Mouse (Mus musculus) MEL (cell line): Measurements from ENCODE around the gene Ppfibp2. TPM values are rescaled to one million over a fixed set of nuclear protein-coding genes. Genes with fewer than 3 reads are reported as not detected.

Experiments
- DNase-seq: peaks from one replicate; pipeline ENCODE4 v3.0.0; 2011; ENCODE audit warnings: low read depth, low spot score
- H3K27ac ChIP-seq: 2 replicates; pipeline ENCODE4 v1.5.1; 2012; ENCODE audit warnings: low read depth, mild to moderate bottlenecking, control low read depth, low read length, moderate library complexity; ENCODE audit not compliant: control insufficient read depth
- H3K27me3 ChIP-seq, 2 experiments: fragments of 150-350 bp in 1 of 2; sonication (generic) in 1 of 2; 2 replicates each; pipeline ENCODE4 v1.6.1; 2012; ENCODE audit warnings: low read length in 2 of 2, mild to moderate bottlenecking in 2 of 2, improper control_type of control experiment in 1 of 2, moderate library complexity in 1 of 2; ENCODE audit not compliant: insufficient read depth in 2 of 2, control insufficient read depth in 1 of 2
- H3K36me3 ChIP-seq, 2 experiments: 2 replicates each; pipeline ENCODE4 v1.6.1; 2012 to 2014; ENCODE audit warnings: low read length in 2 of 2, improper control_type of control experiment in 1 of 2, inconsistent platforms in 1 of 2, mild to moderate bottlenecking in 1 of 2; ENCODE audit not compliant: insufficient read depth in 2 of 2, control insufficient read depth in 1 of 2
- H3K4me1 ChIP-seq, 2 experiments: fragments of 150-350 bp in 1 of 2; sonication (generic) in 1 of 2; 2 replicates each; pipeline ENCODE4 v1.6.1; 2012; ENCODE audit warnings: low read length in 2 of 2, improper control_type of control experiment in 1 of 2, mild to moderate bottlenecking in 1 of 2; ENCODE audit not compliant: insufficient read depth in 2 of 2, control insufficient read depth in 1 of 2
- H3K4me3 ChIP-seq, 2 experiments: fragments of 150-350 bp in 1 of 2; sonication (generic) in 1 of 2; 2 replicates each; pipeline ENCODE4 v1.5.1; 2012; ENCODE audit warnings: low read depth in 2 of 2, low read length in 2 of 2, mild to moderate bottlenecking in 2 of 2, moderate library complexity in 2 of 2, control low read depth in 1 of 2, improper control_type of control experiment in 1 of 2; ENCODE audit not compliant: control insufficient read depth in 1 of 2, insufficient read depth in 1 of 2
- H3K79me2 ChIP-seq: 2 replicates; pipeline ENCODE4 v1.6.1; 2012; ENCODE audit warnings: mild to moderate bottlenecking, low read length, moderate library complexity; ENCODE audit not compliant: control insufficient read depth, poor library complexity, insufficient read depth
- H3K9ac ChIP-seq: 2 replicates; pipeline ENCODE4 v1.6.1; 2012; ENCODE audit warnings: low read depth, mild to moderate bottlenecking, control low read depth, low read length, moderate library complexity; ENCODE audit not compliant: control insufficient read depth, poor library complexity, severe bottlenecking
- H3K9me3 ChIP-seq: fragments of 150-350 bp; sonication (generic); replicated peaks from 2 replicates; pipeline ENCODE4 v1.6.1; 2012; ENCODE audit warnings: mild to moderate bottlenecking, low read length, improper control_type of control experiment, moderate library complexity; ENCODE audit not compliant: insufficient read depth
- BHLHE40 ChIP-seq: IDR thresholded peaks from 2 replicates; pipeline ENCODE4 v1.6.1; 2012; ENCODE audit warnings: low read depth, mild to moderate bottlenecking, inconsistent platforms, low read length, improper control_type of control experiment, borderline replicate concordance
- EP300 ChIP-seq, 2 experiments: IDR thresholded peaks; 2 replicates each; pipeline ENCODE4 v1.6.1; 2011; ENCODE audit warnings: improper control_type of control experiment in 2 of 2, low read length in 2 of 2, low read depth in 1 of 2, mild to moderate bottlenecking in 1 of 2
- ETS1 ChIP-seq: IDR thresholded peaks from 2 replicates; pipeline ENCODE4 v1.6.1; 2012; ENCODE audit warnings: low read depth, mild to moderate bottlenecking, inconsistent platforms, low read length, improper control_type of control experiment, moderate library complexity
- GABPA ChIP-seq: IDR thresholded peaks from 2 replicates; pipeline ENCODE4 v1.6.1; 2012; ENCODE audit warnings: low read depth, mild to moderate bottlenecking, inconsistent platforms, low read length, improper control_type of control experiment, moderate library complexity
- GATA1 ChIP-seq: IDR thresholded peaks from 2 replicates; pipeline ENCODE4 v1.6.1; 2011; ENCODE audit warnings: low read depth, low read length, improper control_type of control experiment
- HCFC1 ChIP-seq: IDR thresholded peaks from 2 replicates; pipeline ENCODE4 v1.6.1; 2012; ENCODE audit warnings: low read depth, mild to moderate bottlenecking, inconsistent platforms, low read length, improper control_type of control experiment, moderate library complexity
- JUND ChIP-seq: IDR thresholded peaks from 2 replicates; pipeline ENCODE4 v1.6.1; 2011; ENCODE audit warnings: low read depth, mild to moderate bottlenecking, improper control_type of control experiment, low read length
- MAFK ChIP-seq: IDR thresholded peaks from 2 replicates; pipeline ENCODE4 v1.6.1; 2011; ENCODE audit warnings: low read depth, mild to moderate bottlenecking, low read length, improper control_type of control experiment, borderline replicate concordance
- MAZ ChIP-seq: IDR thresholded peaks from 2 replicates; pipeline ENCODE4 v1.6.1; 2012; ENCODE audit warnings: low read depth, mild to moderate bottlenecking, inconsistent platforms, low read length, improper control_type of control experiment
- MYB ChIP-seq: IDR thresholded peaks from 2 replicates; pipeline ENCODE4 v1.6.1; 2011; ENCODE audit warnings: mild to moderate bottlenecking, low read depth, low read length, improper control_type of control experiment
- MYC ChIP-seq: IDR thresholded peaks from 2 replicates; pipeline ENCODE4 v1.6.1; 2011; ENCODE audit warnings: low read depth, mild to moderate bottlenecking, low read length, improper control_type of control experiment, moderate library complexity
- NRF1 ChIP-seq: IDR thresholded peaks from 2 replicates; pipeline ENCODE4 v1.6.1; 2014; ENCODE audit warnings: low read depth, mild to moderate bottlenecking, inconsistent platforms, low read length, improper control_type of control experiment, moderate library complexity; ENCODE audit not compliant: poor library complexity, insufficient read depth, severe bottlenecking
- POLR2A ChIP-seq, 2 experiments: IDR thresholded peaks; 2 replicates each; pipeline ENCODE4 v1.6.1; 2011 to 2012; ENCODE audit warnings: low read length in 2 of 2, mild to moderate bottlenecking in 2 of 2, control low read depth in 1 of 2, improper control_type of control experiment in 1 of 2, low read depth in 1 of 2, moderate library complexity in 1 of 2; ENCODE audit not compliant: control insufficient read depth in 1 of 2, insufficient read depth in 1 of 2, poor library complexity in 1 of 2
- POLR2AphosphoS2 ChIP-seq: IDR thresholded peaks from 2 replicates; pipeline ENCODE4 v1.6.1; 2011; ENCODE audit warnings: low read length, improper control_type of control experiment
- POLR2AphosphoS5 ChIP-seq: IDR thresholded peaks from 2 replicates; pipeline ENCODE4 v1.6.1; 2012; ENCODE audit warnings: low read depth, borderline replicate concordance, mild to moderate bottlenecking, inconsistent platforms, low read length, moderate library complexity, mixed read lengths
- SIN3A ChIP-seq: IDR thresholded peaks from 2 replicates; pipeline ENCODE4 v1.6.1; 2012; ENCODE audit warnings: low read length, improper control_type of control experiment, inconsistent platforms
- TCF12 ChIP-seq: IDR thresholded peaks from 2 replicates; pipeline ENCODE4 v1.6.1; 2014; ENCODE audit warnings: low read depth, mild to moderate bottlenecking, inconsistent platforms, low read length, improper control_type of control experiment, moderate library complexity
- UBTF ChIP-seq: IDR thresholded peaks from 2 replicates; pipeline ENCODE4 v1.6.1; 2012; ENCODE audit warnings: low read depth, mild to moderate bottlenecking, inconsistent platforms, low read length, improper control_type of control experiment, moderate library complexity, borderline replicate concordance; ENCODE audit not compliant: insufficient read depth
- USF1 ChIP-seq: IDR thresholded peaks from 2 replicates; pipeline ENCODE4 v1.6.1; 2014; ENCODE audit warnings: low read depth, mild to moderate bottlenecking, inconsistent platforms, low read length, improper control_type of control experiment, moderate library complexity
- USF2 ChIP-seq, 2 experiments: IDR thresholded peaks; 2 replicates each; pipeline ENCODE4 v1.6.1; 2011 to 2012; ENCODE audit warnings: improper control_type of control experiment in 2 of 2, low read length in 2 of 2, borderline replicate concordance in 1 of 2, inconsistent platforms in 1 of 2, low read depth in 1 of 2, mild to moderate bottlenecking in 1 of 2; ENCODE audit not compliant: insufficient read depth in 1 of 2
- ZC3H11A ChIP-seq: IDR thresholded peaks from 2 replicates; pipeline ENCODE4 v1.6.1; 2012; ENCODE audit warnings: low read depth, mild to moderate bottlenecking, inconsistent platforms, low read length, improper control_type of control experiment
- ZKSCAN1 ChIP-seq: IDR thresholded peaks from 2 replicates; pipeline ENCODE4 v1.6.1; 2012; ENCODE audit warnings: low read depth, mild to moderate bottlenecking, inconsistent platforms, low read length, improper control_type of control experiment, moderate library complexity
- ZMIZ1 ChIP-seq: IDR thresholded peaks from 2 replicates; pipeline ENCODE4 v1.6.1; 2012; ENCODE audit warnings: low read depth, mild to moderate bottlenecking, inconsistent platforms, low read length, improper control_type of control experiment, moderate library complexity
- ZNF384 ChIP-seq: IDR thresholded peaks from 2 replicates; pipeline ENCODE4 v1.6.1; 2012; ENCODE audit warnings: low read depth, mild to moderate bottlenecking, inconsistent platforms, low read length, improper control_type of control experiment
- polyA plus RNA-seq, 2 experiments: library from polyadenylated mRNA; stranded (reverse) in 1 of 2; unstranded in 1 of 2; fragments of >175 nt in 1 of 2; fragments of >200 nt in 1 of 2; gene quantifications; 2 replicates each; pipeline versions ENCODE4 v1.2.1 to v1.2.4; 2012; ENCODE audit warnings: low replicate concordance in 2 of 2, low read depth in 1 of 2; ENCODE audit not compliant: insufficient read length in 2 of 2, insufficient read depth in 1 of 2, missing spikeins in 1 of 2
- total RNA-seq: library from RNA; depleted of rRNA; stranded (reverse); fragments of 300-350 nt; gene quantifications from 2 replicates; pipeline ENCODE4 v1.2.3, GENCODE M21; 2012

Ppfibp2 gene
- total and polyA plus RNA-seq, 3 experiments = not detected

GRCm38 (mm10) chr7:107567261-107567671 lies 27.7 kb upstream of the Ppfibp2 start, which contains the start of gene Olfml1:
Gene Olfml1 (plus strand): TSS chr7:107567446.
- Histone ChIP-seq H3K36me3 (no peaks in the 10 kb centered on the region), H3K27me3 (no peaks in the 10 kb centered on the region), H3K9me3 (no peaks in the 10 kb centered on the region), H3K4me3 (no peak within 1 kb of the TSS), H3K4me1 (no peaks in the 10 kb centered on the region), H3K27ac (no peak within 1 kb of the TSS), H3K9ac (no peak within 1 kb of the TSS), H3K79me2 (no peaks in the 10 kb centered on the region)
- no peak for DNase-seq
- no peak for TF ChIP-seq EP300 (IDR thresholded peaks at IDR 0.05; ENCODE audit: low read depth in 1 of 2, low read length in 2 of 2)
- TF ChIP-seq USF2 (IDR thresholded peaks at IDR 0.05; ENCODE audit: borderline replicate concordance in 1 of 2, insufficient read depth in 1 of 2, low read depth in 1 of 2, low read length in 2 of 2) = no peak
- TF ChIP-seq SIN3A = no peak
- no peak for TF ChIP-seq POLR2A (IDR thresholded peaks at IDR 0.05; ENCODE audit: control insufficient read depth in 1 of 2, insufficient read depth in 1 of 2, low read depth in 1 of 2, low read length in 2 of 2, poor library complexity in 1 of 2)
- TF ChIP-seq ETS1 = no peak
- no peak for TF ChIP-seq HCFC1
- no peak for TF ChIP-seq POLR2AphosphoS5
- TF ChIP-seq ZMIZ1 = no peak
- no peak for TF ChIP-seq MAZ
- no peak for TF ChIP-seq USF1
- no peak for TF ChIP-seq BHLHE40
- TF ChIP-seq ZKSCAN1 = no peak
- TF ChIP-seq TCF12 = no peak
- TF ChIP-seq MAFK = no peak
- TF ChIP-seq POLR2AphosphoS2 = no peak
- no peak for TF ChIP-seq GABPA

- DNase-seq = no peak
- Histone ChIP-seq H3K9ac (no peak overlapping the region), H3K4me1 (no peaks in the 10 kb centered on the region), H3K36me3 (no peaks in the 10 kb centered on the region), H3K27ac (no peak overlapping the region), H3K9me3 (no peaks in the 10 kb centered on the region), H3K79me2 (no peaks in the 10 kb centered on the region), H3K4me3 (no peak overlapping the region), H3K27me3 (no peaks in the 10 kb centered on the region)
- no peak for TF ChIP-seq MYB
- no peak for TF ChIP-seq ZKSCAN1
- TF ChIP-seq USF1 = no peak
- TF ChIP-seq JUND = no peak
- no peak for TF ChIP-seq ETS1
- TF ChIP-seq UBTF = no peak
- TF ChIP-seq MAFK = no peak
- no peak for TF ChIP-seq NRF1
- no peak for TF ChIP-seq TCF12
- TF ChIP-seq ZC3H11A = no peak
- no peak for TF ChIP-seq MYC
- no peak for TF ChIP-seq ZNF384
- TF ChIP-seq BHLHE40 = no peak
- TF ChIP-seq HCFC1 = no peak
- no peak for TF ChIP-seq USF2 (IDR thresholded peaks at IDR 0.05; ENCODE audit: borderline replicate concordance in 1 of 2, insufficient read depth in 1 of 2, low read depth in 1 of 2, low read length in 2 of 2)
- TF ChIP-seq GATA1 = no peak
Observed at GRCm38 (mm10) chr7:107567674-107568073, 27.3 kb upstream of the Ppfibp2 start.
